Mouse (Mus musculus): ENCODE measurements at regions not wholly inside any gene's neighbourhood (a gene's known extent, or its start where the extent isn't known, plus 50 kb on each side); places are given as distances from the start of the nearest gene placed in this dataset.

- no peak for DNase-seq (ENCODE audit: extremely low spot score, low read depth, low spot score)
These were observed 60.9 kb upstream of the Ppp2r5c start for GRCm38 (mm10) chr12:110385801-110386599.

DNA sequence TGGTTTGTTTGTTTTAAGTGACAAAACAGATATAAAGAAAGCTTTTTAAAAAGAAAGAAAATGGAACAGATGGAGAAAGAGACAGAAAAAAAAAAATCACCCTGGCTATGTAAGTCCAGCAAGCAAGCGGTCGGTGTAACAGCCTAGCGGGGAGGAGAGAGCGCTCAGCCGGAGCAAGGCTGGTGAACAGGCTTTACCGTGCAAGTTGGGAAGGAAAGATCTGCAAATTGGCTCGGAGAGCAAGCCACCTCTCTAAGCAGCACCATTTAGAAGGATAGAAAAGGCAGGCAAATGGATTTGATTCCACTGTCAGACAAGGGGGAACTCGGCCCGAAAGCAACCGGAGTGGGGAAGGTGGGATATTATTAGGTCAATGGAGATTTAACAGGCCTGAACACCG is 59.9 kb upstream of the Ppp2r5c start:
- no peak for DNase-seq (ENCODE audit: extremely low spot score, low read depth, low spot score)

DNA sequence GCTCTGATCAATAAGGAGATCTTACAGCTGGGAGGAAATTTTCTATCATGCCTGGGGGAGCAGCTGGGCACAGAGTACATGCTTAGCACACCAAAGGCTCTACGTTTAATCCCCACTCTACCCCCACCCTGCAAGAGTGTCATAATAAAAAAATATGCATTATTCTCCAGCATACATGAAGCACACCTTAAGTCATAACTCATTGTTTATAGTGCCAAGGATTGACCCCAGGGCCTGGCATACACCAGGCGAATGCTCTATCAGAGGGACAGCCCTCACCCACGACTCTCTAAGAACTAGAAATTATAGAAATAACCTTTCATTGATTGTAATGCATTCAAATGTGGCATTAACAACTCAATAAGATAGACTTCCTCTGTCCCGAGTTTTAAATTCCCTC is 59.4 kb upstream of the Ppp2r5c start:
- DNase-seq (ENCODE audit: extremely low spot score, low read depth, low spot score), result no peak

DNA sequence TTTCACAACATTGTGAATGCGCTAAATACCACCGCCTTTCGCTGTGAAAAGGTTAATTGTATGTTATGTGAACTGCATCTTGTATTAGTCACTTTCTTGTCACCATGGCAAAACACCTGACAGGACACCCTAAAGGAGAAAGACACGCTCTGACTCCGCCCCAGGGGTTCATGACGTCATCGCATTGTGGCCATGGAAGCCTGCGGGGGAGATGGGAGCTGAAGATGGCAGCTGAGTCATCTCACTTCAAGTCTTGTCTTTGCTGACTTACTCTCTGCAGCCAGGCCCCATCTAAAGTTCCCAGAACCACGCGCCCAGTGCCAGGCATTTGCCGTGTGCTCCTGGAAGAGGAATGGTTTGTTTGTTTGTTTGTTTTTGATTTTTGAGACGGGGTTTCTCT is 57.5 kb upstream of the Ppp2r5c start:
- no peak for DNase-seq (ENCODE audit: extremely low spot score, low read depth, low spot score)

DNA sequence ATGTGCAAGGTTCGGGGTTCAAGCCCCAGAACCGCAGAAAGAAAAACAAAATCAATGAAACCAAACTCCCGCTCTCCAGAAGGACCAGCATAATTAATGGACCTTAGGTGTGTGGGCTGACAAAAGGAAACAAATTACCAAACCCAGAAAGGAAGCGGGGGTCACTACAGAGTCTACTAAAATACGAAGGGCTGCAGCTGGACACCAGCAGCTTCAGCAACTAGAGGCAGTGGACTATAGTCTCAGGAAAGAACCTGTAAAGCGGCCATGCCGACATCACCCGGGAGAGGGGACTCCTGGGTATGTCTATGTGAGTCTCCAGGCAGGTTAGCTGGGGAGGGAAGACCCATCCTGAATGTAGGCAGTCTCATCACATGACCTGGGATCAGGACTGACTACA is 55.5 kb upstream of the Ppp2r5c start:
- DNase-seq (ENCODE audit: extremely low spot score, low read depth, low spot score), result no peak

DNA sequence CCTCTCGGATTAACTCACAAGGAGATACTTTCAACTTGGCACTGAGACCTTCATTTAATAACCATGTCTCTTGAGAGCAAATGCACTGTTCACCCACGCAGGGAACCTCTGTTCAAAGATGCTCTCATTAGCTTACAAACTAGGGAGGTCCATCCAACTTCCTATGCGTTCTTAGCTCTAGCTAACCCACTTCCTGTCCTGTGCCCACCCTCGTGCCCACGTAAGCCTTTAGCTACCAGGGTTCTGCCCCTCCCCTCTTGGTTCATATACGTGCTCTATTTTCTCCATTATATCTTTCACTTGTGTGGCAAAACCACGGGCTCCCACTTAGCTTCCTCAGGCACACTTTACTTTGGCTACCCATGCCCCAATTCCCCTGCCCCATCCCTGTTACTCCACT is 53.4 kb upstream of the Ppp2r5c start:
- DNase-seq (ENCODE audit: extremely low spot score, low read depth, low spot score), result no peak
